Mouse (Mus musculus): ENCODE measurements around the gene Zfp281.

- TF ChIP-seq POLR2A (IDR thresholded peaks at IDR 0.05; ENCODE audit: insufficient read depth, low read depth, low read length) (no peak), CTCF (IDR thresholded peaks at IDR 0.05; ENCODE audit: insufficient read depth, low read depth, low read length) (no peak)
Observed at GRCm38 (mm10) chr1:136600647-136601345, 23.9 kb upstream of the Zfp281 start.

All from olfactory bulb, adult 2 months (tissue).